Mouse (Mus musculus) layer of hippocampus, adult 9-11 months (tissue): ENCODE results near the gene Ltc4s.

Experiments used
- DNase-seq: peaks from one replicate; pipeline ENCODE4 v3.0.0; 2022

Gene Ltc4s

GRCm38 (mm10) chr11:50245269-50245668 lies 6.9 kb upstream of the Ltc4s start:
- no peak for DNase-seq

GRCm38 (mm10) chr11:50243926-50244325 lies 5.5 kb upstream of the Ltc4s start:
- DNase-seq: peak; percentile 63

- DNase-seq: no peak
Observed at GRCm38 (mm10) chr11:50240235-50240911, 2.0 kb upstream of the Ltc4s start.

GRCm38 (mm10) chr11:50238821-50239791 lies 690 bp upstream of the Ltc4s start:
- no peak for DNase-seq

GRCm38 (mm10) chr11:50236937-50237835 lies 1.2 kb downstream of the Ltc4s start:
- DNase-seq: no peak

DNA sequence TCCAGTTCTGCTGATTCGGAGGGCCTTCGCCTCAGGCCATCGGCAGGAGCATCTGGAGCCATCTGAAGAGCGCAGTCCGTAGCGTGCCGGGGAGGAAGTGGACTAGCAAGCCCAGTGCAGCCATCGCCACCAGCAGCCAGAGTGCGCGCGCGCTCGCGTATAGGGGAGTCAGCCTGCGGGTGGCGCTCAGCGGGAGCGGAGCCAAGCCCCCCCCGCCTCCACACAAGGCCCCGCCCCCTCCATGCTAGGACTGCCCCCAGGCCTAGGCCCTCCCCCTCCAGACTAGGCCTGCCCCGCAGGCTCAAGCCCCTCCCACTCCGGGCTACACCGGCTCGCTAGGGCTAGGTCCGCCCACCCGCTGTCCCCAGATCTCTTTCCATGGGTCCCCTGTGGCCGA lies 1.9 kb downstream of the Ltc4s start:
- peak; percentile 91 for DNase-seq

GRCm38 (mm10) chr11:50234606-50235005 lies 3.8 kb downstream of the Ltc4s start:
- DNase-seq: no peak

- DNase-seq: no peak
Observed at GRCm38 (mm10) chr11:50233993-50234392, 4.4 kb downstream of the Ltc4s start.

GRCm38 (mm10) chr11:50233022-50233421 lies 5.4 kb downstream of the Ltc4s start:
- DNase-seq: no peak

DNA sequence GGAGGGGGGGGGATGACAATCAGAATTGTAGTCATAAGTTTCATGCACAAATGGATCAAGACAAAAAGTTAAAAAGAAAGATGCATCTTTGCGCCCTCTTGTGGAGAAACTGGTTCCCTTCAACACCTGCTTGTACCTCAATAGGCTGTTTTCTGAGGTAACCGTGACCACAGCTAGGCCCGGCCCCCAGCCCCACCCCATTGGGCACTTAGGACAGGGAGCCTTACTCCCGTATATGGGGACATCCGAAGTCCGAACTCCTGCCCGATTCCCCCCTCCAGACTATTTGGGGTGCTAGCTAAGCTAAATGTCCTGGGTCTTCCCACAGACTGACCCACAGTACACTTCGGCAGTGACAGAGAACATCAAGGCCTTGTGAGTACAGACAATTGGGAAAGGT lies 7.0 kb downstream of the Ltc4s start:
- no peak for DNase-seq

DNA sequence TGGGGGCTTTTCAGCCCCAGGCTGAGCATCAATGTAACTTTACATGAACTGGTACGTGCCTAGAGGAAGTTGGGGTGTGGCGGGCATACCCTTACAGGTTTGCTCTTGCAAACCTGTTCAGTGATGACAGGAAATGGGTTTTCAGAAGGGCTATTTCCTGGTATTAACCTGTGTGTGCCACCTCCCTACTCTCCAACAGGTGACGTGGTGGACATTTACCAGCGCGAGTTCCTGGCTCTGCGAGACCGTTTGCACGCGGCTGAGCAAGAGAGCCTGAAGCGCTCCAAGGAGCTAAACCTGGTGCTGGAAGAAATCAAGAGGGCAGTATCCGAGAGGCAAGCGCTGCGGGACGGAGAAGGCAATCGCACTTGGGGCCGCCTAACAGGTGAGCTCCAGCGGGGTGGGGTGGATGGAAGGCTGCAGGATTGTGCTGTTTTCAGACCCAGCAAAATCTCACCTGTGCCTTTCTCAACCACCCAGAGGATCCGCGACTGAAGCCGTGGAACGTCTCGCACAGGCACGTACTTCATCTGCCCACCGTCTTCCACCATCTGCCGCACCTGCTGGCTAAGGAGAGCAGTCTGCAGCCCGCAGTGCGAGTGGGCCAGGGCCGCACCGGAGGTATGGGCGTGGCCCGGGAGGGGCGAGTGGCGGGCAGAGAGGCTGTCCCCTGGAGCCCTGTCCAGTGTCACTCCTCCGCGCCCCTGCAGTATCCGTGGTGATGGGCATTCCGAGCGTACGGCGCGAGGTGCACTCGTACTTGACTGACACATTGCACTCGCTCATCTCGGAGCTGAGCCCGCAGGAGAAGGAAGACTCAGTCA lies 7.7 kb downstream of the Ltc4s start:
- DNase-seq: no peak

DNA sequence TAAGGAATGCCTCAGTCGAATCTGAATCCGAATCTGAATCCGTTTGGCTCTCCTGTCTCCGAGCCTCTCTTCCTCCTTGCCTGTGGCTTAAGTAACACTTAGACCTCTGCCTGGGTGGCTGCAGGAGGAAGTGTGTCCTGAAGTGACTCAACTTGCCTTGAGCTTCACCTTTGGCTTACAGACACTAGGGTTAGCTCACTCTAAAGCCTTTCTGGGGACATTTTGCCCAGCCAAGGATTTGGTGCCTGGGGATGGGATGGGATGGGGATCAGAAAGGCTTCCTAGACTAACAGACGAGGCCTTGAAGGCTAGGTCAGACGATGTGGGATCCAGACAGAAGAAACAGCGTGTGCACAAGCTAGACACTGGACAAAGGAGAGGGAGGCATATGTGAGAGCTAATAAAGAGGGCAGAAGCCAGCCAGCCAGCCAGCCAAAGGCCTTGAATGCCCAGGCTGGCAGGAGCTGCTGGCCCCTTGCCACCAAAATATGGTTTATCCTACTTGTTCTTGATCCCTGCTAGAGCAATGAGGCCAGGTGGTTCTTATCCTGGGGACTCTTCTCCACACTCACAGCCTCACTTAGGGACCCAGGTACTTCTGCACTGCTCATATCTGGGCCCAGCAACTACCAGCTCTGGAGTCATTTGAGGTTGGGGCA lies 9.0 kb downstream of the Ltc4s start:
- no peak for DNase-seq

- no peak for DNase-seq
Observed at GRCm38 (mm10) chr11:50228772-50229171, 9.6 kb downstream of the Ltc4s start.

DNA sequence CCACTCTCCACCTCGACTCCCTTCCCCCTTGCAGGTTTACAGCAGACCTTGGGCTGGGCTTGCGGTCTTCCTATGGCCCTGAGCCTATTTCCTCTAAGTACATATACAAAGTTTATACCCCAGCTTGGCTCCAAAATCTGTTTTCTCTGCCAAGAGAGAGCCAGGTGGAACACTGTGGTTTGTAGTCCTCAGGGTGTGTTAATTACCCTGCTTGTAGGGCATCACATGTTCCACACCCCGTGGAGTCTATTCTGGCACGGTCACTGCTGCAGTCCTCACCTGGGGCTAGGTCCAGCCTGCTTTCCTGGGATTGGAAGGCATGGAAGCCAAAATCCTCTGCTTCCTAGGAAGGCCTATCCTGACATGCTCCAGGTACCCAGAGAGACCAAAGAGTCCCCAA lies 10.7 kb downstream of the Ltc4s start:
- DNase-seq: no peak

- DNase-seq: no peak
Observed at GRCm38 (mm10) chr11:50227226-50227625, 11.2 kb downstream of the Ltc4s start.

- no peak for DNase-seq
Observed at GRCm38 (mm10) chr11:50226406-50226805, 12.0 kb downstream of the Ltc4s start.

GRCm38 (mm10) chr11:50225611-50226378 lies 12.6 kb downstream of the Ltc4s start:
- DNase-seq: no peak

DNA sequence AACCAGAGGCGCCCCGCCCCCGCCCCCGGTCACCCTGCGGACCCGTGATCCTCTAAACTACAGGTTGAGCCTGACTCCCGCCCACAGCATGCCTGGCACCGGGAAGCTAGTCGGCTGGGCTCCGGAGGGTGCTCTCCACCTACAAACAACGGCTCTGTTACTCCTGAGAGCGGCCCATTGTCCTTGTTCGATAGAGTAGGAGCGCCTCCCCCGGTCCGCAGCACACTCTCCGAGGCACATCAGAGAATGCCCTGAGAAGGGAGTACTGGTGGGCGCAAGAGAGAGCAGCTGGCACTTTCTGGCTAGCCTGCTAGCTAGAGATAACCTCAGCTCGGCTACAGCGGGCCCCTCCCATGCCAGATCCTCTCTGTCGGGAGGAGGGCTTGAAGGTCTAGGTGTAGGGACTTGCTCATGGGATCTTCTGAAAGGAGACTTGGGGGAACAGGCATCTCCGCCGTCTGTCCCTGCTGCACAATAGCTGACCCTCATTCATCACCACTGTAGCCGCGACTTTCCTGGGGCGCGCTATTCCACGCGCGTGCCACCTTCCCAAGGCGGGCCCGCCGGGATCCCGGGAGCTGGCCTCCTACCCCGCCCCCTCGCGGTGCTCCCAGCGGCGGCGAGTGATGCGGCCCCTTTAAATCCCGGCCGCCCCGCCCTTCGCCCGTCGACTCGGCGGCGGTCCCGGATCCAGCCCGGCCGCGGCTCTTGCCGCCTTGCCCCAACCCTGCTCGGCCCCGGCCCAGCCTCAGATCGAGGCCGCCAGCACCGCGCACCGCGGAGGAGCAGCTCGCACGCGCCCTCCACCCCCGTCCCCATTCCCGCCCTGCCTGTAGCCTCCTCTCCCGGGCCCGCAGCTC lies 13.5 kb downstream of the Ltc4s start:
- DNase-seq: peak; percentile 84

- no peak for DNase-seq
Observed at GRCm38 (mm10) chr11:50223783-50224662, 14.4 kb downstream of the Ltc4s start.
